Mouse (Mus musculus) brain, embryonic 14.5 days (tissue): Measurements from ENCODE around the gene Vwa2.

ENCODE experiments used
- CTCF ChIP-seq: fragments of 200-500 bp; IDR thresholded peaks from 2 replicates; pipeline ENCODE4 v1.5.1; 2012; ENCODE audit warnings: inconsistent platforms, mild to moderate bottlenecking, moderate library complexity, borderline replicate concordance; ENCODE audit not compliant: insufficient read depth, insufficient read length; ENCODE audit errors: extremely low read depth
- POLR2A ChIP-seq: fragments of 200-500 bp; IDR thresholded peaks from 2 replicates; pipeline ENCODE4 v1.6.1; 2012; ENCODE audit warnings: mild to moderate bottlenecking, inconsistent platforms, borderline replicate concordance; ENCODE audit not compliant: poor library complexity, insufficient read depth, insufficient read length, severe bottlenecking; ENCODE audit errors: extremely low read depth

GRCm38 (mm10) chr19:56920232-56920631, 46.2 kb downstream of the Vwa2 start:
- no peak for TF ChIP-seq CTCF
- no peak for TF ChIP-seq POLR2A
